Mouse (Mus musculus) liver, postnatal 0 days (tissue): ENCODE results near the gene Rbms3.

Source experiments
- CTCF ChIP-seq: sonication (generic); IDR thresholded peaks from 2 replicates; pipeline ENCODE4 v1.5.1; 2016; ENCODE audit warnings: antibody characterized with exemption, low read depth
- EP300 ChIP-seq: IDR thresholded peaks from 2 replicates; pipeline ENCODE4 v1.6.1; 2016; ENCODE audit warnings: antibody characterized with exemption, low read depth, mild to moderate bottlenecking

DNA sequence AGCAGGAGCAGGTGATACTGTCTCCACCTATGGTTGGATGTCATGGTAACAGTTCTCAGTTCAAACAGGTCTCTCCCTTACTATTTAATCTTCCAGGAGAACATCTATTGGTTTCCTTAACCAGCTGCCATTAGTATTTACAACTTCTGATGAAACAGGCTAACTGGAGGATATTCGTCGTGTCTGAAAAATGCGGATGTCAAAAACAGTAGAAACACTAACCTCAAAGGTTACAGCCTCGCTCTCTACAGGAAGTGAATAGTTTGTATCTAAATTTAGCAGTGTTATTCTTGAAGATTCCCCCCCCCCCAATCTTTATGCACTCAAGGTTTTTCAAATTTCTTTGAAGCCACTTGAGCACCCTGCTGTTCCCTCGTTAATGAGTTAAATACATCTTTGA lies 23.9 kb upstream of the Rbms3 start:
- TF ChIP-seq CTCF (no peak), EP300 (no peak)
